Mouse (Mus musculus) testis, adult 2 months (tissue): ENCODE results near the gene Trappc3l. TPM values are rescaled to one million over a fixed set of nuclear protein-coding genes. Genes with fewer than 3 reads are reported as not detected.

ENCODE experiments used
- H3K27ac ChIP-seq: fragments of 200-500 bp; 2 replicates; pipeline ENCODE4 v1.5.1; 2012; ENCODE audit warnings: low read depth, low read length; ENCODE audit not compliant: control insufficient read depth, insufficient read depth
- H3K27me3 ChIP-seq: fragments of 200-500 bp; 2 replicates; pipeline ENCODE4 v1.6.1; 2012; ENCODE audit warnings: mild to moderate bottlenecking, low read length, moderate library complexity; ENCODE audit not compliant: control insufficient read depth, insufficient read depth
- H3K36me3 ChIP-seq: fragments of 200-500 bp; 2 replicates; pipeline ENCODE4 v1.6.1; 2012; ENCODE audit warnings: mild to moderate bottlenecking, low read length; ENCODE audit not compliant: control insufficient read depth, insufficient read depth
- H3K4me1 ChIP-seq: fragments of 200-500 bp; 2 replicates; pipeline ENCODE4 v1.6.1; 2012; ENCODE audit warnings: low read length; ENCODE audit not compliant: control insufficient read depth, insufficient read depth
- H3K4me3 ChIP-seq: fragments of 200-500 bp; 2 replicates; pipeline ENCODE4 v1.5.1; 2012; ENCODE audit warnings: low read depth, mild to moderate bottlenecking, low read length, moderate library complexity, mixed read lengths; ENCODE audit not compliant: control insufficient read depth
- CTCF ChIP-seq: fragments of 200-500 bp; IDR thresholded peaks from 2 replicates; pipeline ENCODE4 v1.5.1; 2012; ENCODE audit warnings: low read depth, mild to moderate bottlenecking, inconsistent platforms, low read length, moderate library complexity; ENCODE audit not compliant: control insufficient read depth, insufficient read depth, insufficient replicate concordance
- POLR2A ChIP-seq: fragments of 200-500 bp; IDR thresholded peaks from 2 replicates; pipeline ENCODE4 v1.6.1; 2012; ENCODE audit warnings: low read depth, mild to moderate bottlenecking, inconsistent platforms, low read length, moderate library complexity; ENCODE audit not compliant: control insufficient read depth
- polyA plus RNA-seq: library from polyadenylated mRNA; depleted of rRNA; stranded (reverse); fragments of >200 nt; gene quantifications from 2 replicates; pipeline ENCODE4 v1.2.3, GENCODE M21; 2012

Gene Trappc3l
- polyA plus RNA-seq, 1 experiment: not detected

DNA sequence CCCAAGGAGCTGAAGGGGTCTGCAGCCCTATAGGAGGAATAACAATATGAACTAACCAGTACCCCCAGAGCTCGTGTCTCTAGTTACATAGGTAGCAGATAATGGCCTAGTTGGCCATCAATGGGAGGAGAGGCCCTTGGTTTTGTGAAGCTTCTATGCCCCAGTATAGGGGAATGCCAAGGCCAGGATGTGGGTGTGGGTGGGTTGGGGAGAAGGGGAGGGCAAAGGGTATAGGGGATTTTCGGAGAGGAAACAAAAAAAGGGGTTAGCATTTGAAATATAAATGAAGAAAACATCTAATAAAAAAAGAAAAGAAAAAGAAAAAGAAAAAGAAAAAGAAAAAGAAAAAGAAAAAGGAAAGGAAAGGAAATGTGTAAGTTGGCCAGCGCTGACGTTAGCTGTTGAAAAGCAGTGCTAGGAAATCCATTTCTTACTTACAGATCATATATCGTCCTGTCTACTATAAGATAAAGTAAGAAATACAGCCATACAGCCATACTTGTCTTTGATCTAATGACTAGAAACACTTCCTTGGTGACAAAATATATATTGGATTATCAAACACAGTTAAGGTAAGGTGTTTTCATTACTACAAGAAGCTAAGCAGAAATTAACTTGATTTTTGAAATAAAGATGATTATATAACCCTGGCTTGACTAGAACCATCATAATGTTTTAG, 37.3 kb downstream of the Trappc3l start:
- Histone ChIP-seq H3K27me3 (no peaks in the 10 kb centered on the region), H3K4me3 (no peak overlapping the region), H3K36me3 (no peaks in the 10 kb centered on the region), H3K4me1 (no peaks in the 10 kb centered on the region), H3K27ac (no peak overlapping the region)
- TF ChIP-seq CTCF: no peak
- no peak for TF ChIP-seq POLR2A

GRCm38 (mm10) chr10:34086514-34086913, 49.1 kb downstream of the Trappc3l start:
- H3K27me3 ChIP-seq: no peaks in the 10 kb centered on the region
- H3K4me1 ChIP-seq: no peaks in the 10 kb centered on the region
- H3K27ac ChIP-seq: no peak overlapping the region
- no peaks in the 10 kb centered on the region for H3K36me3 ChIP-seq
- H3K4me3 ChIP-seq: no peak overlapping the region
- TF ChIP-seq CTCF (no peak), POLR2A (no peak)

- no peaks in the 10 kb centered on the region for H3K36me3 ChIP-seq
- H3K27ac ChIP-seq: no peak overlapping the region
- H3K4me1 ChIP-seq: no peaks in the 10 kb centered on the region
- H3K4me3 ChIP-seq: no peak overlapping the region
- H3K27me3 ChIP-seq: no peaks in the 10 kb centered on the region
- TF ChIP-seq CTCF (no peak), POLR2A (no peak)
These were observed 51.1 kb downstream of the Trappc3l start for GRCm38 (mm10) chr10:34088515-34088914.

- H3K36me3 ChIP-seq: no peaks in the 10 kb centered on the region
- TF ChIP-seq CTCF (no peak), POLR2A (no peak)
- H3K4me3 ChIP-seq: no peak overlapping the region
- no peaks in the 10 kb centered on the region for H3K4me1 ChIP-seq
- H3K27ac ChIP-seq: no peak overlapping the region
- no peaks in the 10 kb centered on the region for H3K27me3 ChIP-seq
These were observed 52.1 kb downstream of the Trappc3l start for GRCm38 (mm10) chr10:34089517-34089916.

GRCm38 (mm10) chr10:34090481-34090880, 53.1 kb downstream of the Trappc3l start:
- Histone ChIP-seq H3K4me1 (no peaks in the 10 kb centered on the region), H3K4me3 (no peak overlapping the region), H3K27me3 (no peaks in the 10 kb centered on the region), H3K36me3 (no peaks in the 10 kb centered on the region), H3K27ac (no peak overlapping the region)
- TF ChIP-seq POLR2A (no peak), CTCF (no peak)

GRCm38 (mm10) chr10:34091888-34092287, 54.5 kb downstream of the Trappc3l start:
- Histone ChIP-seq H3K4me1 (peaks cover 3% of the 10 kb centered on the region; the same call in 1 of the 2 replicates), H3K27ac (no peak overlapping the region), H3K27me3 (no peaks in the 10 kb centered on the region), H3K36me3 (no peaks in the 10 kb centered on the region), H3K4me3 (no peak overlapping the region)
- no peak for TF ChIP-seq CTCF
- TF ChIP-seq POLR2A: no peak

DNA sequence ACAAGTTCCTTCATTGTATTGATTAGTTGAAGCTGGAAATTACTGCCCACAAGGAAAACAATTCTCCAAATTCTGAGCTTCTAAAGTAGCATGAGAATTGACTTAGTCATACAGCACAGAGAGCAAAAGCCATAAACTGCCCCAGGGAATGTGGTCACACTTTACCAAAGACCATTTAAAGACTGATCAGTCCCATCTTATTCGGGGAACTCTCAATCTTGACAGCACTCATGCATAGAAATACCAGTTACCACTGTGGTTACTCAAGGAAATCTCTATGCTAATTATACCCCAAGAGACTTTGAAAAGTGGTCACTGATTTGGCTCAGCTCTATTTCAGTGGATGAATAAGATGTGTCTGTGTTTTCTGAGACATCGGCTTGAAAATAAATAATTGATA, 57.8 kb downstream of the Trappc3l start:
- H3K4me1 ChIP-seq: peaks cover 3% of the 10 kb centered on the region; the same call in 1 of the 2 replicates
- no peak for TF ChIP-seq POLR2A
- TF ChIP-seq CTCF: no peak
- no peaks in the 10 kb centered on the region for H3K27me3 ChIP-seq
- no peak overlapping the region for H3K4me3 ChIP-seq
- no peaks in the 10 kb centered on the region for H3K36me3 ChIP-seq
- H3K27ac ChIP-seq: no peak overlapping the region
